Mouse (Mus musculus) liver, embryonic 16.5 days (tissue): ENCODE measurements around the gene Olfr27. TPM values are rescaled to one million over a fixed set of nuclear protein-coding genes. Genes with fewer than 3 reads are reported as not detected.

Source experiments
- ATAC-seq: fragments of 200-750 bp; cut with Nextera tagmentation; 2 replicates; pipeline ENCODE4 v1.8.0; 2017; ENCODE audit warnings: low read depth, mild to moderate bottlenecking, moderate number of reproducible peaks, moderate library complexity
- H3K27ac ChIP-seq: fragments of 300-500 bp; sonication (generic); 2 replicates; pipeline ENCODE4 v1.5.1; 2014; ENCODE audit warnings: mild to moderate bottlenecking, low read length
- H3K27me3 ChIP-seq: fragments of 300-500 bp; sonication (generic); 2 replicates; pipeline ENCODE4 v1.6.1; 2014; ENCODE audit warnings: low read depth, low read length, mixed read lengths; ENCODE audit not compliant: control insufficient read depth, insufficient read depth
- H3K36me3 ChIP-seq: fragments of 300-500 bp; sonication (generic); 2 replicates; pipeline ENCODE4 v1.6.1; 2014; ENCODE audit warnings: mild to moderate bottlenecking; ENCODE audit not compliant: control insufficient read depth, insufficient read depth
- H3K4me1 ChIP-seq: fragments of 300-500 bp; sonication (generic); 2 replicates; pipeline ENCODE4 v1.6.1; 2014; ENCODE audit warnings: low read depth, low read length, mixed read lengths; ENCODE audit not compliant: control insufficient read depth
- H3K4me2 ChIP-seq: fragments of 300-500 bp; sonication (generic); 2 replicates; pipeline ENCODE4 v1.6.1; 2014; ENCODE audit warnings: low read depth, low read length, mixed read lengths
- H3K4me3 ChIP-seq: fragments of 300-500 bp; sonication (generic); 2 replicates; pipeline ENCODE4 v1.5.1; 2014; ENCODE audit warnings: low read depth, mild to moderate bottlenecking, low read length
- H3K9ac ChIP-seq: fragments of 300-500 bp; sonication (generic); 2 replicates; pipeline ENCODE4 v1.6.1; 2014; ENCODE audit warnings: low read depth, low read length
- H3K9me3 ChIP-seq: fragments of 300-500 bp; sonication (generic); replicated peaks from 2 replicates; pipeline ENCODE4 v1.6.1; 2016; ENCODE audit warnings: low read length; ENCODE audit not compliant: control insufficient read depth
- WGBS: fragments of 180-500 bp; shearing (Covaris S2); extraction: QIAGEN DNeasy Blood & Tissue Kit; methylation state at CpG from one replicate; pipeline ENCODE4 v1.1.7; 2014; ENCODE audit not compliant: insufficient replicate concordance; 5-methylcytosine and 5-hydroxymethylcytosine counted together
- polyA plus RNA-seq: library from polyadenylated mRNA; unstranded; fragments of >200 nt; fragmentation: Nextera tagmentation; extraction: Ambion mirVana; gene quantifications from 2 replicates; pipeline ENCODE4 v1.2.1, GENCODE M21; 2015

Gene Olfr27
- polyA plus RNA-seq = not detected in 2 replicates

- H3K9ac ChIP-seq = no peak within 1 kb of the TSS
- H3K9me3 ChIP-seq = no peaks in the 10 kb centered on the region
- ATAC-seq = no peak
- no peaks in the 10 kb centered on the region for H3K27me3 ChIP-seq
- H3K36me3 ChIP-seq = no peaks in the 10 kb centered on the region
- H3K4me2 ChIP-seq = no peak within 1 kb of the TSS
- no peak within 1 kb of the TSS for H3K27ac ChIP-seq
- no peaks in the 10 kb centered on the region for H3K4me1 ChIP-seq
- no peak within 1 kb of the TSS for H3K4me3 ChIP-seq
These were observed at the start of gene Olfr27 for GRCm38 (mm10) chr9:39127831-39128230. Gene Olfr27, plus strand, starts transcription at chr9:39128131.

DNA sequence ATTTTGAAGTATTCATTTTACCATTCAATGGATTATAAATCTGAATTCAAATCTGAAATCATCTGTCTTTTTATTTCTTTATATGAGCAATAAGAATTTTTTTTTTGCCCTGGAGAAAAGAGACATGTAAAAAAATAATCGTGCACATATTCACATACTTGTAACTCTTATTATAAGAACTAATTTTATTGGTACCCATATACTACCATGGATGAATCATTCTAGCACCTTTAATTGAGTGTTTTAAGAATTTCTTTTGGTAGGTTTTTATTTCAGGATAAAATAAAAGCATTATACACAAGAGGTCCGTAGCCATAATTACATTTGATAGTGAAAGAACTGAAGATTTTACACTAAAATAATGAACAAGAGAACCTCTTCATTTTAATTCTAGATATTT lies 49.1 kb upstream of the Olfr27 start, which contains the start of gene Olfr938:
Gene Olfr938 (minus strand): TSS at position 101 of the 400 bp plus-strand sequence.
- H3K27ac ChIP-seq = no peak within 1 kb of the TSS
- H3K9ac ChIP-seq = no peak within 1 kb of the TSS
- H3K36me3 ChIP-seq = no peaks in the 10 kb centered on the region
- H3K27me3 ChIP-seq = no peaks in the 10 kb centered on the region
- H3K4me3 ChIP-seq = no peak within 1 kb of the TSS
- no peak within 1 kb of the TSS for H3K4me2 ChIP-seq
- WGBS = 59% methylated on average over 2 of the region's 2 CpGs
- H3K4me1 ChIP-seq = no peaks in the 10 kb centered on the region
- no peak for ATAC-seq
- no peaks in the 10 kb centered on the region for H3K9me3 ChIP-seq

- Histone ChIP-seq H3K4me3 (no peak overlapping the region), H3K4me1 (no peaks in the 10 kb centered on the region), H3K36me3 (no peaks in the 10 kb centered on the region), H3K9me3 (no peaks in the 10 kb centered on the region), H3K4me2 (no peak overlapping the region), H3K27me3 (no peaks in the 10 kb centered on the region), H3K27ac (no peak overlapping the region), H3K9ac (no peak overlapping the region)
- no peak for ATAC-seq
- 58% methylated on average over 1 of the region's 1 CpGs for WGBS
These were observed 605 bp upstream of the Olfr27 start for GRCm38 (mm10) chr9:39127326-39127725.

- H3K9ac ChIP-seq = no peak overlapping the region
- no peak overlapping the region for H3K4me3 ChIP-seq
- H3K36me3 ChIP-seq = no peaks in the 10 kb centered on the region
- ATAC-seq = no peak
- H3K4me1 ChIP-seq = no peaks in the 10 kb centered on the region
- no peaks in the 10 kb centered on the region for H3K9me3 ChIP-seq
- WGBS = 33% methylated on average over 1 of the region's 1 CpGs
- H3K4me2 ChIP-seq = no peak overlapping the region
- no peaks in the 10 kb centered on the region for H3K27me3 ChIP-seq
- H3K27ac ChIP-seq = no peak overlapping the region
These were observed 24.5 kb downstream of the Olfr27 start for GRCm38 (mm10) chr9:39152401-39152800.

GRCm38 (mm10) chr9:39166004-39166403 lies 38.1 kb downstream of the Olfr27 start, which contains the start of gene Olfr943:
Gene Olfr943, plus strand, starts transcription at chr9:39166304.
- Histone ChIP-seq H3K4me1 (no peaks in the 10 kb centered on the region), H3K27ac (no peak within 1 kb of the TSS), H3K36me3 (no peaks in the 10 kb centered on the region), H3K9ac (no peak within 1 kb of the TSS), H3K27me3 (no peaks in the 10 kb centered on the region), H3K4me2 (no peak within 1 kb of the TSS), H3K9me3 (no peaks in the 10 kb centered on the region), H3K4me3 (no peak within 1 kb of the TSS)
- 69% methylated on average over 5 of the region's 5 CpGs for WGBS
- no peak for ATAC-seq

Other genes with a start within 250 kb of the Olfr27 start
- gene Olfr930, start 198.3 kb upstream of the Olfr27 start, polyA plus RNA-seq = not detected in 2 replicates
- not detected in 2 replicates for gene Olfr933, start 155.8 kb upstream of the Olfr27 start, polyA plus RNA-seq
- not detected in 2 replicates for gene Olfr934, start 139.8 kb upstream of the Olfr27 start, polyA plus RNA-seq
- not detected in 2 replicates for gene Olfr935, start 128.4 kb upstream of the Olfr27 start, polyA plus RNA-seq
- not detected in 2 replicates for gene Olfr146, start 104.8 kb upstream of the Olfr27 start, polyA plus RNA-seq
- not detected in 2 replicates for gene Olfr937, start 63.2 kb upstream of the Olfr27 start, polyA plus RNA-seq
- gene Olfr938, start 49.2 kb upstream of the Olfr27 start, polyA plus RNA-seq = not detected in 2 replicates
- gene Olfr943, start 38.2 kb downstream of the Olfr27 start, polyA plus RNA-seq = not detected in 2 replicates
- gene Olfr944, start 73.8 kb downstream of the Olfr27 start, polyA plus RNA-seq = not detected in 2 replicates
- gene Olfr1537, start 121.9 kb downstream of the Olfr27 start, polyA plus RNA-seq = not detected in 2 replicates
- gene Olfr945, start 148.7 kb downstream of the Olfr27 start, polyA plus RNA-seq = not detected in 2 replicates
- gene Olfr948, start 197.9 kb downstream of the Olfr27 start, polyA plus RNA-seq = not detected in 2 replicates